Mouse (Mus musculus) limb, embryonic 15.5 days (tissue): Measurements from ENCODE around the gene Rnf135. TPM values are rescaled to one million over a fixed set of nuclear protein-coding genes. Genes with fewer than 3 reads are reported as not detected.
"Not testable (repeated sequence)": the region's sequence is repeated elsewhere in the genome, so short reads cannot be mapped to it uniquely, and the experiment has no call there.

Source experiments
- ATAC-seq: fragments of 200-750 bp; cut with Nextera tagmentation; 2 replicates; pipeline ENCODE4 v1.8.0; 2017; ENCODE audit warnings: low read depth, moderate TSS enrichment; ENCODE audit not compliant: insufficient number of reproducible peaks, low FRiP score, low TSS enrichment
- H3K27ac ChIP-seq: fragments of 300-500 bp; sonication (generic); 2 replicates; pipeline ENCODE4 v1.5.1; 2015; ENCODE audit warnings: moderate library complexity, mild to moderate bottlenecking, inconsistent platforms
- H3K27me3 ChIP-seq: fragments of 300-500 bp; sonication (generic); 2 replicates; pipeline ENCODE4 v1.6.1; 2015; ENCODE audit warnings: inconsistent platforms
- H3K36me3 ChIP-seq: fragments of 300-500 bp; sonication (generic); 2 replicates; pipeline ENCODE4 v1.6.1; 2015; ENCODE audit warnings: inconsistent platforms
- H3K4me1 ChIP-seq: fragments of 300-500 bp; sonication (generic); 2 replicates; pipeline ENCODE4 v1.6.1; 2015; ENCODE audit warnings: inconsistent platforms
- H3K4me2 ChIP-seq: fragments of 300-500 bp; sonication (generic); 2 replicates; pipeline ENCODE4 v1.6.1; 2015; ENCODE audit warnings: mild to moderate bottlenecking, inconsistent platforms
- H3K4me3 ChIP-seq: fragments of 300-500 bp; sonication (generic); 2 replicates; pipeline ENCODE4 v1.5.1; 2015; ENCODE audit warnings: mild to moderate bottlenecking, inconsistent platforms
- H3K9ac ChIP-seq: fragments of 300-500 bp; sonication (generic); 2 replicates; pipeline ENCODE4 v1.6.1; 2015; ENCODE audit warnings: inconsistent platforms
- H3K9me3 ChIP-seq: fragments of 300-500 bp; sonication (generic); 2 replicates; pipeline ENCODE4 v1.6.1; 2016; ENCODE audit warnings: inconsistent platforms
- WGBS: fragments of 180-500 bp; shearing (Covaris S2); methylation state at CpG from one replicate; pipeline ENCODE4 v1.1.7; 2015; 5-methylcytosine and 5-hydroxymethylcytosine counted together
- polyA plus RNA-seq: library from polyadenylated mRNA; unstranded; fragments of >200 nt; fragmentation: Nextera tagmentation; extraction: Ambion mirVana; gene quantifications from 2 replicates; pipeline ENCODE4 v1.2.1, GENCODE M21; 2015

The Rnf135 gene
- 9.2 and 10.1 TPM in 2 replicates for polyA plus RNA-seq

DNA sequence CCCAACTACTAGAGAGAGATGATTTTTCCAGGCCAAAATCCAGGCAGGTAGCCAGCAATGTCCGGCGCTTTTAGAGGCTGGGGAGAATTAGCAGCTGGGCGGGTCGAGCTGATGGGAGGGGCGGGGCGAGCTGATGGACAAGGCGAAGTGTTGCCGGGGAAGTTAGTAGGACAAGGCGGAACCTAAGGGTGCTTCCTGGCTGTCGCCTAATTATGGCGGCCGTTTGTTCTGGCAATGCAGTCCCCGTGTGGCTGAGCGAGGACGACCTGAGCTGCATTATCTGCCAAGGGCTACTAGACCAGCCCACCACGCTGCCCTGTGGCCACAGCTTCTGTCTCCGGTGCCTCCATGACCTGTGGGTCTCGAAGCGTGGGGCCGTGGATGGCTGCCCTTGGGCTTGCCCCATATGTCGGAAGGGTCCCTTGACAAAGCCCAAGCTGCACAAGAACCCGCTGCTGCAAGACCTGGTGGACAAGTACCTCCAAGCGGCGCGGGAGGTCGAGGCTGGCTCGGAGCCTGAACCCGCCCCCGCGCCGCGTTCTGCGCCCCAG is at the start of gene Rnf135:
Gene Rnf135 (plus strand): TSS at position 147 of the 551 bp plus-strand sequence.
- Histone ChIP-seq H3K4me3 (peak within 1 kb of the TSS; percentile 80), H3K9me3 (no peaks in the 10 kb centered on the region), H3K4me2 (peak within 1 kb of the TSS; percentile 75), H3K27me3 (no peaks in the 10 kb centered on the region), H3K4me1 (0 out of 2 replicates have a peak, but pooled peaks cover 4% of the 10 kb centered on the region), H3K36me3 (no peaks in the 10 kb centered on the region), H3K27ac (peak within 1 kb of the TSS; percentile 91), H3K9ac (peak within 1 kb of the TSS; percentile 69)
- ATAC-seq, result peak; percentile 89
- 0% methylated on average over 33 of the region's 33 CpGs for WGBS

DNA sequence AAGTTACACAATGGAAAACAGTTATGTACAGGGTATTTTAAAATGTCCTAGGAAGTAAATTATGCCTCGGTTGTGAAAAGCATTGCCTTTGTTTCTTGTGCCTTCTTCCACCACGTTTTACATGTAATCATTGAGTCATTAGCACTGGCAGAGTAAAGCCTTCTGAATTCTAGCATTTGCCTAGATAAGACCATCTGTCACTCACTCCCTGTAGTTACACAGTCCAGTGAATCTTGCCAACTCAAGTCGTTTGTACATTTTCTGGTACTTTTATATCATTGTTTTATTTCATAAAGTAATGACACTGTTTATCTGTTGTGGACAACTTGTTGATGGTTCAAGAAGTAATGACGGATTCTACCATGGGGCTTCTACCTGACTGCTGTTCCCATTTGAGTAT is 48.9 kb upstream of the Rnf135 start:
- Histone ChIP-seq H3K9me3 (no peaks in the 10 kb centered on the region), H3K9ac (no peak overlapping the region), H3K27me3 (no peaks in the 10 kb centered on the region), H3K36me3 (peaks cover 62% of the 10 kb centered on the region), H3K4me1 (no peaks in the 10 kb centered on the region), H3K4me2 (no peak overlapping the region), H3K4me3 (no peak overlapping the region), H3K27ac (no peak overlapping the region)
- 73% methylated on average over 4 of the region's 4 CpGs for WGBS
- ATAC-seq, result no peak

DNA sequence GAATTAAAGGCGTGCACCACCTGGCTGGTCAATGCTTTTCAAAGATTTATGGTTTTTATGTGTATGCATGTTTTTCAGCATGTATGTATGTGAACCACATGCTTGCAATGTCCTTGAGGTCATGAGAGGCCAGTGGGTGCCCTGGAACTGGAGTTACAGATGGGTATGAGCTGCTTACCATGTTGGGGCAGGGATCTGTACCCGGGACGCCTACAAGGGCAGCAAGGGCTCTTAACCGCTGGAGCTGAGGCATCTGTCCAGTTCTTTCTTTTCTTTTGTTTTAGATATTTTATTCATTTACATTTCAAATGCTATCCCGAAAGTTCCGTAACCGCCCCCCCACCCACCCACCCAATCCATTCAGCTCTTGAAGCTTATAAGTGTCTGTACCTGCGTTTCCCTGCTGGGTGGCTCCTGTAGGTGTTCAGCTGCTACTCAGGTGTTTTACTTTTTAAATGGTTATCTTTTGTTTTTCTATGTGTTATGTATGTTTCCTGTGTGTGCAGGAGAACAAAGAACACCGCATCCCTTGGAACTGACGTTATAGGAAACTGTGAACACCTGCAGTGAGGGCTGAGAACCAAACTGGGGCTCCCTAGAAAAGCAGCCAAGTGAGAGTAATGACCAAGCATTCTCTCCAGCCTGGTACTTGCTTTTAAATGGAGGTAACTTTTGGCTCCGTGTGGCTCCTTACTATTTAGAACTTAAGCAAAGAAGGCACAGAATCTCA is 47.5 kb upstream of the Rnf135 start:
- H3K36me3 ChIP-seq, result peaks cover 63% of the 10 kb centered on the region
- ATAC-seq, result no peak
- no peak overlapping the region for H3K4me2 ChIP-seq

DNA sequence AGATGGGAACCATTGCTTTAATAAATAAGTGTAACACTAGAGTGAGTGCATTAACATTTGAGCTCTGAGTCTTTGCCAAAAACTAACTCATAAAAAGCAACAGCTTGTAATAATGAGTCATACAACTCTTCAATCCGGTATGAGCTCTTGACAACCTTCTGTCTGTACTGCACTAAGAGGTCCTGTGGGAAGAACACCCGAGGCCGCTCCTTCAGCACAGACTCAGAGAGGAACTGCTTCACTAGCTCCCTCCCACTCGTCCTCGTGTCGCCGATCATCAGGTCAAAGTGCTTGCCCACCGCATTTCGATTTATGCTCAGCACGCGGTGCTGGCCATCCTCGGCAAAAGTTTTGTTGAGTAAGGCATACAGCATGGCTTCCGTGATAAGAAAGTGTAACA is 46.9 kb upstream of the Rnf135 start:
- Histone ChIP-seq H3K9me3 (no peaks in the 10 kb centered on the region), H3K27ac (no peak overlapping the region), H3K4me3 (no peak overlapping the region), H3K4me1 (peaks cover 4% of the 10 kb centered on the region), H3K36me3 (peaks cover 59% of the 10 kb centered on the region), H3K27me3 (no peaks in the 10 kb centered on the region), H3K9ac (no peak overlapping the region), H3K4me2 (no peak overlapping the region)
- ATAC-seq, result no peak
- WGBS, result 88% methylated on average over 13 of the region's 13 CpGs

More for the DNA sequence above, 47.5 kb upstream of the Rnf135 start:
- Histone ChIP-seq H3K27ac (no peak overlapping the region), H3K9ac (no peak overlapping the region), H3K4me1 (peaks cover 3% of the 10 kb centered on the region), H3K4me3 (no peak overlapping the region), H3K27me3 (no peaks in the 10 kb centered on the region), H3K9me3 (no peaks in the 10 kb centered on the region)
- 90% methylated on average over 11 of the region's 11 CpGs for WGBS

DNA sequence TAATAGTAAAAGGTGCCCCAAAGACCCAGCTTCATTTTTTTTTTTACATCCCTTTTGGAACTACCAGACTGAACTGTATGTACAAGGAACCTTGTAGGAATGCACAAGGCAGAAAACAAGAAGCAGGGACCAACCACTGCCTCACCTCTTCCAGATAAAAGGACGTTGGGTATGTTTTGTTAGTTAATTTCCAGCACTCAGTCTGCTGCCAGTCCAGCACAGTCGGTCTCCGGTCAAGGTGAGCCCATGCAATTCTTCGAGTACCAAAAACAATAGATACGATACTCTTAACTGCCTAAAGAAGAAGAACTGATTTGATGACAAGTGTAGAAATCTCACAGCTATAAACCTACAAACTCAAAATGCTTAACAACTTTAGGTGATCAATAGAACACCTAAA is 45.9 kb upstream of the Rnf135 start:
- no peak overlapping the region for H3K9ac ChIP-seq
- peaks cover 8% of the 10 kb centered on the region for H3K4me1 ChIP-seq
- no peak overlapping the region for H3K27ac ChIP-seq
- H3K27me3 ChIP-seq, result no peaks in the 10 kb centered on the region
- ATAC-seq, result no peak
- 88% methylated on average over 5 of the region's 5 CpGs for WGBS
- no peak overlapping the region for H3K4me2 ChIP-seq
- H3K4me3 ChIP-seq, result no peak overlapping the region
- H3K9me3 ChIP-seq, result no peaks in the 10 kb centered on the region
- H3K36me3 ChIP-seq, result peaks cover 49% of the 10 kb centered on the region

DNA sequence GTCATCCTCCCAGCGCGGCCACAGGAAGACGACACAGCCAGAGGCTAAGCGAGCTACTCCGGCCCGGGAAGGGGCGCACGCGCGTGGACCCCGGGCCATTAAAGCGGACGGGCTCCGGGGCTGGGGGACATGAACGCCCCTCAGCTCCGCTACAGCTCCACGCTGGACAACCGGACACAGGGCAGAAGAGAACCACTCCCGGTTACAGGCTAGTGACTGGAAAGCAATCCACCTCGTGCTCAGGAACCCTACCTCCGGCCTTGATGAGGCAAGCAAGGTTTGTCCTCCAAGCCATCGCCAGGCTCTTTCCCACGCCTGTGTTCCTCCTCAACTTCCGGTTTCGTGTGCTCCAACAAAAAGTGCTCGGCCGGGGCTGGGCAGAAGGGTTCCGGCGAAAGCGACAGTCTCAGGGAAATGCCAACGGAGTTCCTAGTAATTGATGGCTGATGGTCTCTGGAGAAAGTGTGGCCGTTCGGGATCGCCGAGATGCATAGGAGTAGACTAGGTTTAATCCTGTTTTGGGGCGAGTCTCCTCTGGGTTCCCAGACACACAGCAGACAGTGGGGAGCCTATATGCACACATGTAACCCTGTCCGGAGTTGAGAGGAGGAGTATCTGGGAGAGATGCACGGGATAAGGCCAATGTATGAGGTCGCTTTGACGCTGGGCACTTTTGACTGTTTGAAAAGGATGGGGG is 41.7 kb upstream of the Rnf135 start, which contains the start of gene Tefm:
Gene Tefm (minus strand): TSS at position 351 of the 697 bp plus-strand sequence.
- H3K27me3 ChIP-seq, result no peaks in the 10 kb centered on the region
- H3K36me3 ChIP-seq, result peaks cover 26% of the 10 kb centered on the region
- ATAC-seq, result peak; percentile 84
- no peaks in the 10 kb centered on the region for H3K9me3 ChIP-seq
- WGBS, result under 1% methylated on average over 40 of the region's 40 CpGs
- peak within 1 kb of the TSS; percentile 91 for H3K27ac ChIP-seq
- H3K4me3 ChIP-seq, result peak within 1 kb of the TSS; percentile 74
- peak within 1 kb of the TSS; percentile 57 for H3K4me2 ChIP-seq
- peak within 1 kb of the TSS; percentile 83 for H3K9ac ChIP-seq
- H3K4me1 ChIP-seq, result peaks cover 12% of the 10 kb centered on the region

DNA sequence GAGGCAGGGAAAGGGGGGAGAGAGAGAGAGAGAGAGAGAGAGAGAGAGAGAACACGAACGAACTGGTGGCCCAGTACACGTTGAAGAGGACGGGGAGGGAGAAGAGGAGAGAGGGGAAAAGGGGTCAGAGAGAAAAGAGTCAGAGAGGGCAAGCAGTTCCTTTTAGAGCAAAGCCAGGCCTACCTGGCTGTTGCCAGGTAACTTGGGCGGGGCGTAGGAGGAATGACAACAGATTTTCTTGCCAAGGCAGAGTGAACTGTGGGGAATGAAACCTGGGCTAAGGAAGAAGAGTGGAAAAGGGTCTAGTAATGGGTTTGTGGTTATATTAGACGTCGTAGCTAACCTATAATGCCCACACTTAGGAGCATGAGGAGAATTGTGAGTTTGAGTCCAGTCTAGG is 40.8 kb upstream of the Rnf135 start:
- Histone ChIP-seq H3K27me3 (no peaks in the 10 kb centered on the region), H3K4me3 (peak overlapping the region; percentile 74; the same call in 1 of the 2 replicates), H3K9me3 (no peaks in the 10 kb centered on the region), H3K36me3 (peaks cover 20% of the 10 kb centered on the region), H3K4me2 (peak overlapping the region; percentile 57), H3K4me1 (peaks cover 12% of the 10 kb centered on the region), H3K27ac (no peak overlapping the region), H3K9ac (no peak overlapping the region)
- no peak for ATAC-seq
- whole genome bisulfite sequencing, result 40% methylated on average over 8 of the region's 8 CpGs

DNA sequence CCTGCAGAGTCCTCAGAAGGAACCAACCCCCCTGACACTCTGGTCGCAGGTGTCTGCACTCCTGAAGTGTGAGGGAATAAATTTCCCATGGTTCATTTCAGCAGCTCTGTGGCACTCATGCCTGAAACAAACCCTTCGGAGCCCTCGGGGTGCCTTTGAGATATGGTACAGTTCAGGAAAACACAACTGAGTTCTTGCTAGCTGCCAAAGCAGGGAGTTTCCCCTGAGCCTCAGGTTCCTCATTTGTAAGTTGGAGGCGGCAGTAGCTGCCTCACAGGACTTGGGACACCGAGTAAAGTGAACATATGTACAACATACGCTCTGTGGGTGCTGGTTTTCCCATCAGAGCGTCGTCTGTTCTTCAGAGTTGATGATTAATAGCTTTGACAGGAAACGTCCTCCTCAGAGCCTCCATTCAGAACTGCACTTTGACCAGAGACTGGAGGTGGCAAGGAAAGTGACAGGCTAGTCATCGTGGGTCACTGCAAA is 37.8 kb upstream of the Rnf135 start:
- H3K9me3 ChIP-seq, result no peaks in the 10 kb centered on the region
- H3K4me2 ChIP-seq, result no peak overlapping the region
- H3K27me3 ChIP-seq, result no peaks in the 10 kb centered on the region
- H3K27ac ChIP-seq, result no peak overlapping the region
- no peak overlapping the region for H3K9ac ChIP-seq
- no peaks in the 10 kb centered on the region for H3K36me3 ChIP-seq
- ATAC-seq, result no peak
- peaks cover 11% of the 10 kb centered on the region for H3K4me1 ChIP-seq
- 49% methylated on average over 10 of the region's 10 CpGs for WGBS
- no peak overlapping the region for H3K4me3 ChIP-seq

DNA sequence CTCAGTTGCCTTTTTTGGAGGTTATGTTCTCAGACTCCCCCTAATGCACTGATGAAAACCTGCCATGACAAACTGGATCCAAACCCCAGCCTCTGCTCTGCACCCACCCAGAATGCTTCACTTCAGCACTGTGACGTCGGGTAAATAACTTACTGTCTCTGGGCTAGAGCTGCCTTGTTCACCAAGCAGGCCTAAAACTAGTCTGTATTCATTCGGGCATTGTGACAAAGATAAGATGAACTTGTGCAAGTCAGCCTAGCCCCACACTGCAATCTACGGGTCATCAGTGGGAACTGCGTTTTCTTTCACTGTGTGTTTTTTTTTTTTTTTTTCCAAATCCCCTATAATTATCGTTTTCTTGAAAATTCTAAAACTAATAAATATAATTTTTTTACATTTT is 35.9 kb upstream of the Rnf135 start:
- Histone ChIP-seq H3K4me2 (no peak overlapping the region), H3K27ac (no peak overlapping the region), H3K4me1 (peaks cover 4% of the 10 kb centered on the region; the same call in 1 of the 2 replicates), H3K9ac (no peak overlapping the region), H3K27me3 (peaks cover 8% of the 10 kb centered on the region), H3K9me3 (no peaks in the 10 kb centered on the region), H3K4me3 (no peak overlapping the region), H3K36me3 (no peaks in the 10 kb centered on the region)
- WGBS, result 73% methylated on average over 6 of the region's 6 CpGs
- ATAC-seq, result no peak

DNA sequence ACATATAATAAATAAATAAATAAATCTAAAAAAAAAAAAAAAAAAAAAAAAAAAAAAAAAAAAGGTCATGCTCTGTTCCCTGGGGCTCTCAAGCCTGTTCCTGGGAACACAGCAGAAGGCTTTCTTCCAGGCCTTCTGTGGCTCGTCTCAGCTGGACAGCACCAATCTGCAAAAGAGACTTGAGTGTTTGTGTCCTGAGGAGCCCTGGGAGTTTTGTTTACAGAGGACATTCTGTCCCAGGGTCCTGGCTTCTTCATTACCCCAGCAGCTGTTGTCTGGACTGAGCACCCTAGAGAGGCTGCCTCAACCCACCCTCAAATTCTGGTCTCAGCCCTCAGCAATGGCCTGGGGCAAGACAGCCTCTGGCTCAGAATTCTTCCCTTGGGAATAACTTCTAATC is 35.3 kb upstream of the Rnf135 start:
- no peak overlapping the region for H3K9ac ChIP-seq
- no peak overlapping the region for H3K4me3 ChIP-seq
- H3K4me2 ChIP-seq, result no peak overlapping the region
- no peaks in the 10 kb centered on the region for H3K36me3 ChIP-seq
- no peaks in the 10 kb centered on the region for H3K9me3 ChIP-seq
- peaks cover 13% of the 10 kb centered on the region for H3K27me3 ChIP-seq
- 28% methylated on average over 1 of the region's 1 CpGs for WGBS
- H3K4me1 ChIP-seq, result no peaks in the 10 kb centered on the region
- ATAC-seq, result no peak
- H3K27ac ChIP-seq, result no peak overlapping the region

DNA sequence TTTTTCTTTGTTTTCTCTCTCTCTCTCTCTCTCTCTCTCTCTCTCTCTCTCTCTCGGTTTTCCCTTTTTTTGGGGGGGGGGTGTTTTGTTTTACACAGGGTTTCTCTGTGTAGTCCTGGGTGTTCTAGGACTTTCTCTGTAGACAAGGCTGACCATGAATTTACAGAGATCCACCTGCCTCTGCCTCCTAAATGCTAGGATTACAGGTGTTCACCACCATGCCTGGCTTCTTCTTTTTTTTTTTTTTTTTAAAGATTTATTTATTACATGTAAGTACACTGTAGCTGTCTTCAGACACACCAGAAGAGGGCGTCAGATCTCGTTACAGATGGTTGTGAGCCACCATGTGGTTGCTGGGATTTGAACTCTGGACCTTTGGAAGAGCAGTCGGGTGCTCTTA is 34.7 kb upstream of the Rnf135 start:
- not testable (repeated sequence) for H3K36me3 ChIP-seq, ATAC-seq, H3K4me1 ChIP-seq, H3K27ac ChIP-seq, H3K4me3 ChIP-seq, H3K9ac ChIP-seq, H3K4me2 ChIP-seq, H3K9me3 ChIP-seq
- H3K27me3 ChIP-seq, result peaks cover 20% of the 10 kb centered on the region
- 51% methylated on average over 2 of the region's 4 CpGs for WGBS
